Mouse (Mus musculus) spleen, adult 12 weeks (tissue): ENCODE data around the gene Car6.

Source experiments
- DNase-seq: peaks from one replicate; pipeline ENCODE4 v3.0.0; 2022; ENCODE audit warnings: low spot score

Gene Car6

GRCm38 (mm10) chr4:150201232-150201631, at the start of gene Car6:
Gene Car6 (minus strand): TSS chr4:150201332.
- DNase-seq, result no peak

DNA sequence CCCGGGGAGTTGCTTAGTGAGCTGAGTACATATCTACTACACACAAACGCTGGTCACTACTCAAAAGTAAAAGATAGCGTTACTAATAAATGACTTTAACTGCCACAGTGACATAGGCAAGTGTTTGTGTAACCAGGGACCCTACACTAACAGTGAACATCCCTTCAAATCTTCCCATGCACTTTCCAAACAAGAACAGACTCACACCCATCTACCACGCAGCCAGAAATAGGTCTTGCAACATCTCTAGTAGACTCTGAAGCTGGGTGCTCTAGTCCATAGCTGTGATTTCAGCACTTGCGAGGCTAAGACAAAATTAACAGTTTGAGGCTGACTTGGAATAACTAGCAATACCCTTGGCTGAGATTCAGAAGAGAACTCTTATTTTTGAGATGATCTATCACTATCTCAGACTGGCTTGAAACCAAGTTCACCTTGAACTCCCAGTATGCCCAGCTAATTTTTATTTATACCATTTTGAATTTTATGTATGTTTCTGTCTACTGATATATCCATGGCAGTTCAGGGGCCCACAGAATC, 48.7 kb upstream of the Car6 start:
- no peak for DNase-seq

- DNase-seq, result no peak
Measured at GRCm38 (mm10) chr4:150248917-150249316, 47.8 kb upstream of the Car6 start.

- peak; percentile 41 for DNase-seq
Measured at GRCm38 (mm10) chr4:150248009-150248408, 46.9 kb upstream of the Car6 start.

DNA sequence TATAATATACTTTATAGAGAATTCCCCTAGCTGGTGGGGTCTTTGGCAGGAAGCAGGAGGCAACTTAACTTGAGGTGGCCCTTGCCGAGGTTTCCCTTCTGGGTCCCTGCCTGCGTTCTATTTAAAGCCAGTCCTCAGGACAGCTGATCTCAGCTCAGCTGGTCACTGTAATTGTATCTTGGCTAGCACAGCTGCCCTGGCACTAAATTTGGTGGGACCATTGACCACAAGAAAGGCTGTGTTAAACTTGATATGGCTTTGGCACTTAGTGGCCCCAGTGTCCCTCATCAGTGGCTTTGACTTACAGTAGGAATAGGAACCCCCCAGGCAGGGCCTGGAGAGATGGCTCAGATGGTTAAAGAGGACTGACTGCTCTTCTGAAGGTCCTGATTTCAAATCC, 44.7 kb upstream of the Car6 start:
- no peak for DNase-seq

- DNase-seq, result no peak
Measured at GRCm38 (mm10) chr4:150242745-150243144, 41.6 kb upstream of the Car6 start.

GRCm38 (mm10) chr4:150241708-150242107, 40.6 kb upstream of the Car6 start:
- DNase-seq, result no peak

DNA sequence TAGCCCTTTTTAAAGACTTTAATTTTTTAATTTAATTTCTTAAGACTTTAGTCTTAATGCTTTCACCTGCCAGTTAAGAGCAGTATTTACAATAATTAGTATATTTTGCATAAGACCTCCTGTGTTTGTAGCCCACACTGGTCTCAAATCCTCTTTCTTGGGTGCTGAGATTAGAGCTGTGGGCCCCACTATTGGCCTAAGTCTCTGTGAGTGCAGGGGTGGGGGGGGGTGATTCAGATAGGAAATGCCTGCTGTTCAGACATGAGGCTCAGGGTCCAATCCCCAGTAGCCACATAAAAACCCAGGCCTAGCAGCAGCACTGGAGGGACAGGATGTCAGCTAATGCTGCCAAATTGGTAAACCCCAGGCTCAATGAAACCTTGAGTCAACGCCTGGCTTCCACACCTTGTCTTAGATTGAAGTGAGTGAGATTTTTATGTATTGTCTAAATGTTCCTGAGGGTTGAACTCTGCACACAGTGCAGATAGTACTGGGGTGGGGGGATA, 39.3 kb upstream of the Car6 start:
- no peak for DNase-seq

GRCm38 (mm10) chr4:150239951-150240368, 38.8 kb upstream of the Car6 start:
- peak; percentile 64 for DNase-seq

- no peak for DNase-seq
Measured at GRCm38 (mm10) chr4:150239503-150239902, 38.4 kb upstream of the Car6 start.

DNA sequence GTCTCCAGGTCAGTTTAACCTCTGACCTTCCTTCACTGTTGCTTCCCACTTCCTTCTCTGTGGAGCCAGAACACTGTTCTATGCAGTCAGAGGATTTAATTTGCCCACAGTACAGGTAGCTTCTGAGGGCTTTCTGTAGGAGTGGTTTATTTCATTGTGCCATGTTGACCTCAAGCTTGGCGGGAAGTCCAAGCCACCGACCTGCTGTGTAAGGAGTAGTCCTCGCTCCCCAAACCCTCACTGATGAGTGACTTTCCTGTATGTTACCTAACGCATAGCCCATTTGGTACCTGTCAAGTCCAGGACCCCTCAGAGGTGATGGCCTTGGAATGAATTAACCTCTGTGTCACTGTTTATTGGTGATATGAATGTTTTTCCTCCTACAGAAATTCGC, 38.0 kb upstream of the Car6 start:
- DNase-seq, result no peak

GRCm38 (mm10) chr4:150238433-150239086, 37.4 kb upstream of the Car6 start:
- DNase-seq, result no peak

- DNase-seq, result no peak
Measured at GRCm38 (mm10) chr4:150237636-150238361, 36.7 kb upstream of the Car6 start.

- peak; percentile 94 for DNase-seq
Measured at GRCm38 (mm10) chr4:150236521-150237481, 35.7 kb upstream of the Car6 start, which contains the start of gene Eno1. Gene Eno1 (plus strand): TSS chr4:150236721.

DNA sequence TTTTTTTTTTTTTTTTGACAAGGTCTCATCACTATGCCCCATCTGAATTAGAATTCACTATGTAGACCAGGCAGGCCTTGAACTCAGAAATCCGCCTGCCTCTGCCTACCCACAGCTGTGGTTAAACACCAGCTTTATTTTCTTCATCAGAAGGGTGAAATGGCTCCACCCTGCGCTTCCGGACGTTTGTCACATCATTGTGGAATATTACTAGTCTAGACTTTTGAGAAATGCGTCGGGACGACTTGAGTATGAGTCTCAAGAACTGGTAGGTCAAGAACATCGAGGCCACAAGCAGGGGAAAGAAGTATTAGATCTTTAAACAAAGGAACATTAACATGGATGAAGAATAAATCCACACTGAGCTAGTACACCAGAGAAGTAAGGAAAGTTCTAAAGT, 34.9 kb upstream of the Car6 start:
- DNase-seq, result no peak

- no peak for DNase-seq
Measured at GRCm38 (mm10) chr4:150235585-150235984, 34.5 kb upstream of the Car6 start.

GRCm38 (mm10) chr4:150234599-150235327, 33.6 kb upstream of the Car6 start:
- no peak for DNase-seq

GRCm38 (mm10) chr4:150231871-150232270, 30.7 kb upstream of the Car6 start:
- DNase-seq, result no peak

- no peak for DNase-seq
Measured at GRCm38 (mm10) chr4:150230460-150231407, 29.6 kb upstream of the Car6 start.

- DNase-seq, result no peak
Measured at GRCm38 (mm10) chr4:150229747-150230390, 28.7 kb upstream of the Car6 start.
